Mouse (Mus musculus): ENCODE results near the gene Cpxm1.

DNA sequence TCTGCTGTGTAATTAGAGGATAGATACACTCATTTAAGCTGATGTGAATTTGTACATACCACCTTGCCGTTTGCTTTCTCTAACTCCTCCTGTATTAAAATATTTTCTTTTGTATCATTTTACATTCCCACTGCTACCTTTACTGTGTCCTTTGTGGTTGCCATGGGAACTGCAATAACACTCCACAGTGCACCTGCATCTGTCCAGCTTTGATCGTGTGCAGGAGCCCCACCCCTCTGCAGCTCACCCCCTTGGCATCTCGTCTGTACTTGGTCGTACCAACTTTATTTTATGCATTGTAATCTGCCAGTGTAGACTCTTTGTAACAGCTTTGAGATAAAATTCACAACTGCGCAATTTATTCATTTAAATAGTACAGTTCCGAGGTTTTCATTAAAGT lies 13.5 kb downstream of the Cpxm1 start:
- no peak for TF ChIP-seq EP300 (IDR thresholded peaks at IDR 0.05; ENCODE audit: low read depth)
- no peak for TF ChIP-seq CTCF (IDR thresholded peaks at IDR 0.05; ENCODE audit: low read depth)
